Mouse (Mus musculus) forebrain, embryonic 15.5 days (tissue): ENCODE results near the gene Csad. TPM values are rescaled to one million over a fixed set of nuclear protein-coding genes. Genes with fewer than 3 reads are reported as not detected.

ENCODE experiments used
- ATAC-seq: fragments of 200-750 bp; cut with Nextera tagmentation; replicated peaks from 2 replicates; pipeline ENCODE4 v1.8.0; 2017; ENCODE audit warnings: mild to moderate bottlenecking, moderate TSS enrichment, moderate library complexity
- H3K27ac ChIP-seq: fragments of 300-500 bp; sonication (generic); replicated peaks from 2 replicates; pipeline ENCODE4 v1.5.1; 2015; ENCODE audit warnings: mild to moderate bottlenecking, inconsistent platforms
- H3K27me3 ChIP-seq: fragments of 300-500 bp; sonication (generic); 2 replicates; pipeline ENCODE4 v1.6.1; 2015; ENCODE audit warnings: inconsistent platforms
- H3K36me3 ChIP-seq: fragments of 300-500 bp; sonication (generic); 2 replicates; pipeline ENCODE4 v1.6.1; 2015; ENCODE audit warnings: mild to moderate bottlenecking, inconsistent platforms
- H3K4me1 ChIP-seq: fragments of 300-500 bp; sonication (generic); 2 replicates; pipeline ENCODE4 v1.6.1; 2015; ENCODE audit warnings: inconsistent platforms
- H3K4me2 ChIP-seq: fragments of 300-500 bp; sonication (generic); replicated peaks from 2 replicates; pipeline ENCODE4 v1.6.1; 2015; ENCODE audit warnings: mild to moderate bottlenecking, inconsistent platforms
- H3K4me3 ChIP-seq: fragments of 300-500 bp; sonication (generic); 2 replicates; pipeline ENCODE4 v1.5.1; 2015; ENCODE audit warnings: mild to moderate bottlenecking, inconsistent platforms
- H3K9ac ChIP-seq: fragments of 300-500 bp; sonication (generic); replicated peaks from 2 replicates; pipeline ENCODE4 v1.6.1; 2015; ENCODE audit warnings: mild to moderate bottlenecking, inconsistent platforms
- H3K9me3 ChIP-seq: fragments of 300-500 bp; sonication (generic); 2 replicates; pipeline ENCODE4 v1.6.1; 2016; ENCODE audit warnings: inconsistent platforms
- WGBS: fragments of 180-500 bp; shearing (Covaris S2); methylation state at CpG from one replicate; pipeline ENCODE4 v1.1.7; 2015; ENCODE audit warnings: mixed read lengths; 5-methylcytosine and 5-hydroxymethylcytosine counted together
- polyA plus RNA-seq: library from polyadenylated mRNA; unstranded; fragments of >200 nt; fragmentation: Nextera tagmentation; extraction: Ambion mirVana; gene quantifications from 2 replicates; pipeline ENCODE4 v1.2.1, GENCODE M21; 2015

Csad gene
- polyA plus RNA-seq, 1 experiment from 2014 or later: 44.2 TPM

GRCm38 (mm10) chr15:102210816-102211215, 6.3 kb upstream of the Csad start:
- Histone ChIP-seq H3K36me3 (peaks cover 71% of the 10 kb centered on the region), H3K4me3 (no peak overlapping the region), H3K27ac (no peak overlapping the region), H3K9me3 (no peaks in the 10 kb centered on the region), H3K4me1 (peaks cover 21% of the 10 kb centered on the region), H3K9ac (no peak overlapping the region), H3K27me3 (no peaks in the 10 kb centered on the region), H3K4me2 (no peak overlapping the region)
- WGBS: 91% methylated on average over 4 of the region's 4 CpGs
- ATAC-seq: no peak

- Histone ChIP-seq H3K27ac (no peak overlapping the region), H3K9ac (no peak overlapping the region), H3K36me3 (peaks cover 61% of the 10 kb centered on the region), H3K4me3 (no peak overlapping the region), H3K4me2 (no peak overlapping the region), H3K4me1 (peaks cover 37% of the 10 kb centered on the region), H3K27me3 (no peaks in the 10 kb centered on the region), H3K9me3 (no peaks in the 10 kb centered on the region)
- no peak for ATAC-seq
- 88% methylated on average over 8 of the region's 8 CpGs for WGBS
These were observed 4.6 kb upstream of the Csad start for GRCm38 (mm10) chr15:102209114-102209513.

- Histone ChIP-seq H3K4me3 (no peak overlapping the region), H3K4me1 (peaks cover 37% of the 10 kb centered on the region), H3K27me3 (no peaks in the 10 kb centered on the region), H3K36me3 (peaks cover 51% of the 10 kb centered on the region), H3K4me2 (no peak overlapping the region), H3K9ac (no peak overlapping the region), H3K27ac (no peak overlapping the region), H3K9me3 (no peaks in the 10 kb centered on the region)
- 92% methylated on average over 9 of the region's 9 CpGs for WGBS
- ATAC-seq: no peak
These were observed 3.6 kb upstream of the Csad start for GRCm38 (mm10) chr15:102208092-102208561.

GRCm38 (mm10) chr15:102207351-102207750, 2.8 kb upstream of the Csad start:
- Histone ChIP-seq H3K9ac (peak overlapping the region; percentile 9; the same call in 1 of the 2 replicates), H3K9me3 (no peaks in the 10 kb centered on the region), H3K4me1 (peaks cover 43% of the 10 kb centered on the region), H3K27ac (no peak overlapping the region), H3K27me3 (no peaks in the 10 kb centered on the region), H3K4me3 (no peak overlapping the region), H3K4me2 (0 out of 2 replicates have a peak overlapping the region, but pooled peaks have one; percentile 4), H3K36me3 (peaks cover 44% of the 10 kb centered on the region)
- 84% methylated on average over 3 of the region's 3 CpGs for WGBS
- no peak for ATAC-seq

- peak overlapping the region; percentile 99 for H3K27ac ChIP-seq
- peaks cover 45% of the 10 kb centered on the region for H3K4me1 ChIP-seq
- peak overlapping the region; percentile 61 for H3K4me2 ChIP-seq
- ATAC-seq: peak; percentile 27; the same call in 1 of the 2 replicates
- peak overlapping the region; percentile 85 for H3K4me3 ChIP-seq
- H3K9ac ChIP-seq: peak overlapping the region; percentile 89
- 11% methylated on average over 8 of the region's 8 CpGs for WGBS
- peaks cover 34% of the 10 kb centered on the region for H3K36me3 ChIP-seq
- no peaks in the 10 kb centered on the region for H3K27me3 ChIP-seq
- H3K9me3 ChIP-seq: no peaks in the 10 kb centered on the region
These were observed 1.3 kb upstream of the Csad start for GRCm38 (mm10) chr15:102205779-102206178.

- peak overlapping the region; percentile 89 for H3K9ac ChIP-seq
- peak; percentile 47 for ATAC-seq
- H3K36me3 ChIP-seq: peaks cover 19% of the 10 kb centered on the region
- no peaks in the 10 kb centered on the region for H3K9me3 ChIP-seq
- peak overlapping the region; percentile 85 for H3K4me3 ChIP-seq
- H3K27ac ChIP-seq: peak overlapping the region; percentile 99
- WGBS: 0% methylated on average over 39 of the region's 72 CpGs
- peak overlapping the region; percentile 61 for H3K4me2 ChIP-seq
- H3K4me1 ChIP-seq: peaks cover 45% of the 10 kb centered on the region
- no peaks in the 10 kb centered on the region for H3K27me3 ChIP-seq
These were observed 616 bp downstream of the Csad start for GRCm38 (mm10) chr15:102203835-102204381.

GRCm38 (mm10) chr15:102202971-102203834, 1.3 kb downstream of the Csad start, which contains the start of gene Zfp740:
Gene Zfp740, plus strand, starts transcription at chr15:102203249.
- Histone ChIP-seq H3K4me1 (peaks cover 45% of the 10 kb centered on the region), H3K36me3 (peaks cover 12% of the 10 kb centered on the region), H3K4me2 (peak within 1 kb of the TSS; percentile 61), H3K4me3 (peak within 1 kb of the TSS; percentile 85), H3K27me3 (no peaks in the 10 kb centered on the region), H3K9ac (peak within 1 kb of the TSS; percentile 89), H3K9me3 (no peaks in the 10 kb centered on the region), H3K27ac (peak within 1 kb of the TSS; percentile 99)
- ATAC-seq: peak; percentile 97
- under 1% methylated on average over 57 of the region's 68 CpGs for WGBS

GRCm38 (mm10) chr15:102198841-102199240, 5.7 kb downstream of the Csad start:
- no peaks in the 10 kb centered on the region for H3K9me3 ChIP-seq
- H3K9ac ChIP-seq: no peak overlapping the region
- peaks cover 8% of the 10 kb centered on the region for H3K4me1 ChIP-seq
- WGBS: 85% methylated on average over 4 of the region's 4 CpGs
- no peak for ATAC-seq
- H3K4me3 ChIP-seq: no peak overlapping the region
- no peak overlapping the region for H3K4me2 ChIP-seq
- H3K27me3 ChIP-seq: no peaks in the 10 kb centered on the region
- H3K27ac ChIP-seq: no peak overlapping the region
- H3K36me3 ChIP-seq: no peaks in the 10 kb centered on the region

- Histone ChIP-seq H3K4me3 (no peak overlapping the region), H3K36me3 (no peaks in the 10 kb centered on the region), H3K27me3 (no peaks in the 10 kb centered on the region), H3K9ac (no peak overlapping the region), H3K27ac (no peak overlapping the region), H3K4me2 (no peak overlapping the region), H3K4me1 (no peaks in the 10 kb centered on the region), H3K9me3 (no peaks in the 10 kb centered on the region)
- no peak for ATAC-seq
- WGBS: 88% methylated on average over 4 of the region's 4 CpGs
These were observed 9.2 kb downstream of the Csad start for GRCm38 (mm10) chr15:102195373-102195772.

GRCm38 (mm10) chr15:102194439-102194838, 10.1 kb downstream of the Csad start:
- Histone ChIP-seq H3K4me2 (no peak overlapping the region), H3K27ac (no peak overlapping the region), H3K9ac (no peak overlapping the region), H3K9me3 (no peaks in the 10 kb centered on the region), H3K36me3 (no peaks in the 10 kb centered on the region), H3K27me3 (no peaks in the 10 kb centered on the region), H3K4me1 (no peaks in the 10 kb centered on the region), H3K4me3 (no peak overlapping the region)
- 95% methylated on average over 4 of the region's 4 CpGs for WGBS
- no peak for ATAC-seq

- Histone ChIP-seq H3K4me1 (no peaks in the 10 kb centered on the region), H3K9me3 (no peaks in the 10 kb centered on the region), H3K4me2 (no peak overlapping the region), H3K9ac (no peak overlapping the region), H3K4me3 (no peak overlapping the region), H3K27ac (no peak overlapping the region), H3K36me3 (no peaks in the 10 kb centered on the region), H3K27me3 (no peaks in the 10 kb centered on the region)
- 89% methylated on average over 4 of the region's 4 CpGs for WGBS
- no peak for ATAC-seq
These were observed 10.9 kb downstream of the Csad start for GRCm38 (mm10) chr15:102193652-102194051.

GRCm38 (mm10) chr15:102192820-102193386, 11.6 kb downstream of the Csad start:
- no peaks in the 10 kb centered on the region for H3K27me3 ChIP-seq
- no peak overlapping the region for H3K4me3 ChIP-seq
- H3K9me3 ChIP-seq: no peaks in the 10 kb centered on the region
- no peak for ATAC-seq
- H3K9ac ChIP-seq: no peak overlapping the region
- no peak overlapping the region for H3K4me2 ChIP-seq
- no peak overlapping the region for H3K27ac ChIP-seq
- no peaks in the 10 kb centered on the region for H3K4me1 ChIP-seq
- H3K36me3 ChIP-seq: no peaks in the 10 kb centered on the region
- 74% methylated on average over 5 of the region's 5 CpGs for WGBS
